Mouse (Mus musculus) hindbrain, embryonic 16.5 days (tissue): ENCODE measurements at regions not wholly inside any gene's neighbourhood (a gene's known extent, or its start where the extent isn't known, plus 50 kb on each side); places are given as distances from the start of the nearest gene placed in this dataset.

ENCODE experiments used
- ATAC-seq: fragments of 200-750 bp; cut with Nextera tagmentation; 2 replicates; pipeline ENCODE4 v1.8.0; 2017; ENCODE audit warnings: moderate TSS enrichment, moderate library complexity
- H3K27ac ChIP-seq: fragments of 300-500 bp; sonication (generic); 2 replicates; pipeline ENCODE4 v1.5.1; 2014; ENCODE audit warnings: low read depth, mild to moderate bottlenecking, control low read depth, low read length, moderate library complexity
- H3K27me3 ChIP-seq: fragments of 300-500 bp; sonication (generic); replicated peaks from 2 replicates; pipeline ENCODE4 v1.6.1; 2014; ENCODE audit warnings: low read length; ENCODE audit not compliant: control insufficient read depth, insufficient read depth
- H3K36me3 ChIP-seq: fragments of 300-500 bp; sonication (generic); 2 replicates; pipeline ENCODE4 v1.6.1; 2014; ENCODE audit warnings: mild to moderate bottlenecking, low read length, moderate library complexity, mixed read lengths; ENCODE audit not compliant: control insufficient read depth, insufficient read depth
- H3K4me1 ChIP-seq: fragments of 300-500 bp; sonication (generic); 2 replicates; pipeline ENCODE4 v1.6.1; 2014; ENCODE audit warnings: low read depth, low read length; ENCODE audit not compliant: control insufficient read depth, insufficient read depth
- H3K4me2 ChIP-seq: fragments of 300-500 bp; sonication (generic); 2 replicates; pipeline ENCODE4 v1.6.1; 2014; ENCODE audit warnings: mild to moderate bottlenecking, low read length, control low read depth, moderate library complexity
- H3K4me3 ChIP-seq: fragments of 300-500 bp; sonication (generic); 2 replicates; pipeline ENCODE4 v1.5.1; 2014; ENCODE audit warnings: mild to moderate bottlenecking, low read length, control low read depth, moderate library complexity
- H3K9ac ChIP-seq: fragments of 300-500 bp; sonication (generic); 2 replicates; pipeline ENCODE4 v1.6.1; 2014; ENCODE audit warnings: low read depth, mild to moderate bottlenecking, control low read depth, low read length, moderate library complexity
- H3K9me3 ChIP-seq: fragments of 300-500 bp; sonication (generic); 2 replicates; pipeline ENCODE4 v1.6.1; 2014; ENCODE audit warnings: mild to moderate bottlenecking, low read length, moderate library complexity; ENCODE audit not compliant: control insufficient read depth
- WGBS: fragments of 180-500 bp; shearing (Covaris S2); extraction: QIAGEN DNeasy Blood & Tissue Kit; methylation state at CpG from one replicate; pipeline ENCODE4 v1.1.7; 2014; 5-methylcytosine and 5-hydroxymethylcytosine counted together

DNA sequence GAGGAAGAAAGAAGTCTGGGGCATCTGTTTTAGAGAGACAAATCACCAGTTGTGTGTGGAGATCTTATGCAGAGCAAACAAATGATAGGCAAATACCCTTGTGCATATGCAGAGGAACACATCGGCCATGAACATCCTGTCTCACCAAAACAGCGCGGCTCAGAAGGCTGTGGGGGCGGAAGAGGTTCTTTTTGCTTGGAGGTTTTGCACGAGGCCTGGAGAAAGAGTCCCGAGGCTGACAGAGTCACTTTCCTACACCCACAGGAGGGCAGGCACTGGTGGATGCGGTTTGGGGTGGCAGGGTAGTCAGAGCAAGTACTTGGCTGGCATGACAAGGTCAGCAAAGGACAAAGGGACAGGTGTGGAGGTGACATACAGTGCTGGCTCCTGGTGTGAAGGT, 77.4 kb upstream of the Zfp831 start:
- H3K9ac ChIP-seq = no peak overlapping the region
- no peak overlapping the region for H3K27ac ChIP-seq
- no peaks in the 10 kb centered on the region for H3K27me3 ChIP-seq
- WGBS = 85% methylated on average over 7 of the region's 7 CpGs
- H3K4me2 ChIP-seq = no peak overlapping the region
- H3K9me3 ChIP-seq = no peaks in the 10 kb centered on the region
- H3K4me1 ChIP-seq = peaks cover 8% of the 10 kb centered on the region
- ATAC-seq = no peak
- no peaks in the 10 kb centered on the region for H3K36me3 ChIP-seq
- no peak overlapping the region for H3K4me3 ChIP-seq

DNA sequence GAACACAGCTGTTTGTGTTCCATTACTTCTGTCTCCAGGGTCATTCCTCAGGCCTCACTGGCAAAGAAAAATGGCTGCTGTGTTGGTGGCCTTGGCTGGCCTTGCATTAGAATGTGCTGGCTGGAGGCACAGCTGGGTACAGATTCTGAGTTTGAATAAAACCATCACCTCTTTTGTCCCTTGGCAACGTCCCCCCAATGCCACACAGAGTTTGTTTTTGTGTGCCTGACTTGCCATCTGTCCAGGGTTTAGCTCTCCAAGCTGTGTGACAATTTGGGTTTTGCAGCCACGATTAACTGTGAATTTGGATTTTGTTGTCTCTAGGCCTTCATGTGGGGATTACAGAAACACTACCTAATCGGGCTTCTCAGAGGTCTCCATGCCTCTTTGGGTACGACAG, 76.6 kb upstream of the Zfp831 start:
- H3K36me3 ChIP-seq = no peaks in the 10 kb centered on the region
- ATAC-seq = no peak
- H3K4me2 ChIP-seq = no peak overlapping the region
- H3K27me3 ChIP-seq = no peaks in the 10 kb centered on the region
- peaks cover 8% of the 10 kb centered on the region for H3K4me1 ChIP-seq
- H3K9me3 ChIP-seq = no peaks in the 10 kb centered on the region
- 43% methylated on average over 4 of the region's 4 CpGs for WGBS
- H3K27ac ChIP-seq = no peak overlapping the region
- no peak overlapping the region for H3K4me3 ChIP-seq
- H3K9ac ChIP-seq = no peak overlapping the region

DNA sequence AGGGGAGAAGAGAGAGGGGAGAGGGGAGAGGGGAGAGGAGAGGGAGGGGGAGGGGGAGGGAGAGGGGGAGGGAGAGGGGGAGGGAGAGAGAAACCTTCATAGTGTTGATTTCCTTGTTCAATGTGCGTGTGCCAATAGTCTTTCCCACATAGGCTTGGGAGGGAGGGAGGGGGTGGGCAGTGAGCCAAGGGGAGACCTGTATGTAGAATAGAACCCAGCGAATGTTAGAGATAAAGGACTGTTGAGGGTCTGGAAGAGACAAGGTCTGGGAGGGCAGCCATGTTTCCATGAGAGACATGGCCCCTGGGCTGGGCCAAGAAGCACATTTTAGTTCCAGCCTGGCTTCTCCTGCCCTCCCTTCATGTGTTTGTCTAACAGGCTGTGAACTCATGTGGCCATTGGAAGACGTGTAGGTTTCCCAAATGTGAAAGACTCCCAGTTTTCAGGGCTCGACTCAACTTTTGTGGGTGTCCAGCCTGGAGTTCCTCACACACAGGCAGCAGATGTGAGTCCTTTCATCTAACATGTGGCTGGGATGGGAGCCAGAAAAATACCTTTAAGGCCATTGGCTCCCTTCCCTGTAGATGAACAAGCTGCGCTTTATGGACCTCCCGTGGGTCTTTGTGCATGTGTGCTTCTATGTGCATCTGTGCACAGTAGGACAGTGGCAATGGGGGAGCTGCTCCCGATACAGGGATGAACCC, 68.4 kb upstream of the Zfp831 start:
- Histone ChIP-seq H3K36me3 (no peaks in the 10 kb centered on the region), H3K4me3 (no peak overlapping the region), H3K27ac (no peak overlapping the region), H3K4me2 (no peak overlapping the region), H3K9me3 (no peaks in the 10 kb centered on the region), H3K27me3 (no peaks in the 10 kb centered on the region), H3K4me1 (no peaks in the 10 kb centered on the region), H3K9ac (no peak overlapping the region)
- WGBS = 72% methylated on average over 7 of the region's 7 CpGs
- ATAC-seq = no peak

DNA sequence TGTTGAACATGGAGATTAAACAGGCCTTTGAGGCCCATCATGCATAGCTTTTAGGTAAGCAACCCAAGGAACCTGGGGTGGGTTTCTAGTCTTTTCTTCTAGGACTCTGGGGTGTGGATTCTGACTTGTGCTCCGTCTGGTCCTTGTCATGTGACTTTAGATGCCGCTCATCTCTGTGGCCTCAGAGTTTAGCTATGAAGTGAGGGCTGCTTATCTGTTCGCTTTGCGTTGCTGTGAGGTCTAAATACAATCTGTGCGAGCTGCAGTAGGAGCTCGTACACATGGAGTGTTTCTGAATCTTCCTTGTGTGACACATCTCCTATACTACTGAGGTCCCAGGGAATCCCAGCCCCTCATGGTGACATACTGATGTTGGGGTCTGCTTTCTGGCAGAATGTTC, 67.8 kb upstream of the Zfp831 start:
- Histone ChIP-seq H3K36me3 (no peaks in the 10 kb centered on the region), H3K9ac (no peak overlapping the region), H3K9me3 (no peaks in the 10 kb centered on the region), H3K27ac (no peak overlapping the region), H3K4me1 (no peaks in the 10 kb centered on the region), H3K27me3 (no peaks in the 10 kb centered on the region), H3K4me2 (no peak overlapping the region), H3K4me3 (no peak overlapping the region)
- ATAC-seq = no peak
- 95% methylated on average over 6 of the region's 6 CpGs for WGBS

DNA sequence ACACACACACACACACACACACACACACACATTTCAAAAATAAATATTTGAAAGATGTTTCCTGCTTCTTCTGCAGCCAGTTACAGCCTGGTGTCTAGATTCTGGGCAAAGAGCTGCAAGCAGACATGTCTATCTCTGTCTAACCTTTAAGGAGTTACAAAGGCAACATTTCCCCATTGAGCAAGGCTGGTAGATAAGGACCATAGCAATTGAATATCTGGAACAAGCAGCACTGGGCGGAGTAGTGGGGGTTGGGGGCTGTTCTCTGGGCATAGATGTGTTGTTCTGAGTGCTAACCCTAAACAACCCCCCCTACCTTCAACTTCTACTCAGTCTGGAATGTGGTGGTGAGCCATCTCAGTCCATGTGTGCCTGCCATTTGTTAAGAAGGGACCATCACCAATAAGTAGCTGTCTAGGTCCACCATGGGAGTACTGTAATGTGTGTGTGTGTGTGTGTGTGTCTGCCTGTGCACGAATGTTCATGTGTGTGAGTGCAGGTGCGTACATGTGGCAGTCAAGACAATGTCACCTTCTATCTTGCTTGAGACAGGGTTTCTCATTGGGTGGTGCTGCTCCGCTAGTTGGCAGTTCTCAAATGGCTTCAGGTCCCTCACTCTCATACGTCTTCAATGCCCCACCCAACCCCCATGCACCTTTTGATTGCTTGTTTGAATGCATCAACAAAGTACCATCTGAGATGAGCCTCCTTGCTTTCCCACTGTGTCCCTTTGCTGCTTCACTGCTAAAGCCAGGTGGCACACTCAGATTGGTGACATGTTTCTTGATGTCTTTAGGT, 62.2 kb upstream of the Zfp831 start:
- Histone ChIP-seq H3K27me3 (no peaks in the 10 kb centered on the region), H3K4me1 (no peaks in the 10 kb centered on the region), H3K36me3 (no peaks in the 10 kb centered on the region), H3K4me3 (no peak overlapping the region), H3K4me2 (no peak overlapping the region), H3K9ac (no peak overlapping the region), H3K9me3 (no peaks in the 10 kb centered on the region), H3K27ac (no peak overlapping the region)
- WGBS = 91% methylated on average over 5 of the region's 5 CpGs
- ATAC-seq = no peak

DNA sequence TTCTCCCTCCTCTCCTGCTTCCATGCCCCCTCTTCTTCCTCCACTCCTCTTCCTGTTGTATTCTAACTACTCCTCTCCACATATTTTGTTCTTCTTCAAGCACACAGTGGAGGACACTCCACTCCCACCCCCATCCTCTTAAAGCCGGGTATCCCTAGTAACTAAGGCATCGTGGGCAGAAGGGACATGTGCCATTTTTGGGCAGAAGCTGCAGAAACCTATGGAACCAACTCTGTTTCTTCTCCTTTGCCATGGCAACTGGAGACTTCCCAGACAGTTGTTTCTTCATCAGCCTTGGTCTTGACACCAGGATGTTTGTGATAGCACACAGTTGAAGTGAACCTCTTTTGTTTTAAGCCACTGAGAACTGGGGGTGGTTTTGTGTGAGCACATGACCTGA, 59.1 kb upstream of the Zfp831 start:
- no peaks in the 10 kb centered on the region for H3K9me3 ChIP-seq
- no peak for ATAC-seq
- H3K4me1 ChIP-seq = no peaks in the 10 kb centered on the region
- no peak overlapping the region for H3K27ac ChIP-seq
- H3K9ac ChIP-seq = no peak overlapping the region
- WGBS = 85% methylated on average over 2 of the region's 2 CpGs
- H3K4me3 ChIP-seq = no peak overlapping the region
- no peaks in the 10 kb centered on the region for H3K27me3 ChIP-seq
- no peak overlapping the region for H3K4me2 ChIP-seq
- no peaks in the 10 kb centered on the region for H3K36me3 ChIP-seq
